Mouse (Mus musculus): ENCODE results near the gene P4htm. TPM values are rescaled to one million over a fixed set of nuclear protein-coding genes. Genes with fewer than 3 reads are reported as not detected.

P4htm gene
- polyA plus RNA-seq, 1 experiment from 2014 or later: 2.9 TPM

DNA sequence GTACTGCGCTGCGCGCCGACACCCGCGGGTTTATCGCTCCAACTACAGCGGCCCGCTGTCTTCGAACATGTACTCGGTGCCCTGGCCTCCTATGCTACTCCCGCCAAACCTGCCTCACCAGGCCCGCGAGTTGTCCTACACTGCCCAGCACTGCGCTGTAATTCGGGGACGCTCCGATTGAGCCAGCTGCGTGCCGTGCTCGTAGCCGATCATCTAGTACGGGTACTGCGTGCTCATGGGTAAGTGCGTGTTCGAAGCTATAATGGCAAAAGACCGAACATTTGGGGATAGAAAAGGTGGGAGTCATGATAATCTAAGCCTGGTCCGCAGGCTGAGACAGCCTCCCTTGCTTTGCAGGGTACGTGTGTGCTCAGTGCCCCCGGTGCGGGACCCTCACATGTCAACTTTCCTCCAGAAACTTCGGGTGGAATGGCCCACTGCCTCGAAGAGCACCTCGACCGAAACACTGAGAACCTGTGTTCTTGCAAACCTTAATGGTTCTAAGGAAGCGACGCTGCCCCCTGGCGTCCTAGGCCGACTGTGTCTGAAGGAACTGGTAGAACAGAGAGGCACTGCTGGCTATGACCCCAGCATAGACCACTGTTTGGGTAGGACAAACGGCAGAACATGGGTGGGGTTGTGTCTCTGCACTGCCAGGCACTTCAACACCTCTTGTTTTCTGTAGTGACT, 27.1 kb downstream of the P4htm start:
- H3K4me2 ChIP-seq (replicated peaks; ENCODE audit: low read depth): peak overlapping the region; percentile 98
- no peak for ATAC-seq
- under 1% methylated on average over 40 of the region's 40 CpGs for WGBS
- TF ChIP-seq CTCF (IDR thresholded peaks at IDR 0.05; ENCODE audit: low read depth): peak; percentile 86
- peaks cover 33% of the 10 kb centered on the region for H3K36me3 ChIP-seq (ENCODE audit: control insufficient read depth, insufficient read depth)
- H3K9ac ChIP-seq (ENCODE audit: low read depth, low read length): peak overlapping the region; percentile 45; the same call in 1 of the 2 replicates
- no peaks in the 10 kb centered on the region for H3K27me3 ChIP-seq (replicated peaks; ENCODE audit: control insufficient read depth, insufficient read depth, low read length)
- peak overlapping the region; percentile 42; the same call in 1 of the 2 replicates for H3K27ac ChIP-seq (ENCODE audit: low read depth, low read length)
- no peaks in the 10 kb centered on the region for H3K9me3 ChIP-seq (ENCODE audit: control insufficient read depth)
- peak overlapping the region; percentile 65 for H3K4me3 ChIP-seq (ENCODE audit: low read depth, low read length)
- H3K4me1 ChIP-seq (replicated peaks; ENCODE audit: control insufficient read depth, insufficient read depth, low read length): peaks cover 12% of the 10 kb centered on the region; the same call in 1 of the 2 replicates

DNA sequence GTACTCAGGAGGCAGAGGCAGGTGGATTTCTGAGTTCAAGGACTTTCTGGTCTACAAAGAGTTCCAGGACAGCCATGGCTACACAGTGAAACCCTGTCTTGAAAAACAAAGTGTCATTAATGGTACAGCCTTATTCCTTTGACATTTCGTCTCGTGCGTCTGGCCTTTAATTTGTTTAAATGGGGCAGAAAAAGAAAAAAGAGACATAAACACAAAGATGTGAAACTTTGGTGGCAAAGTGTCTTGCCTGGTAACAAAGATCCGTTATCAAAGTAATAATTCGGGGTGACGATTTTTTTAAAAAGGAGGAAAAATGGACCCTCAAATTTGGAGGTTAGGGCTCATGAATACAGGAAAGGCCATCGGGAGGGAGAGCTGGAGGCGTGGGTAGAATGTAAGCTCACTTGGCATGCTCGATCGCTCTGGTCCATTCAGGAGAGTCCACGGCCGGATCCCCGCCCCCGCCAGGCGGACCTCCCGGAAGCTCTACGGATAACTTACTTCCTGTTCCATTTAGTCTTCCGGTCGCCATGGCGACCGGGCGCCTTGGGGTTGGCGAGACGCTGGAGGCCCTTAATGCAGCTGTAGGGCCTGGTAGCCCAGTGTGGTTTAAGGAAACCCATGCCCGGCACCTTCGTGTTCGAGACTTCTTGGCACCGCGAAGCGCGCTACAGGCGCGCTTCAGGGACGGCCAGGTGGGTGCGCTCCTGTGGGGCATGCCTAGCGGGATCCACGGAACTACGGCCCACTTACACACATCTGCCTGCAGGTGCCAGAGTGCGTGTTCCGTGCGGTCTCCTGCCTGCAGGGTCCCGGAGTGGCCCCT, 27.9 kb downstream of the P4htm start, which contains the start of gene Dalrd3:
TSS of gene Dalrd3 (plus strand) at position 506 of the 826 bp plus-strand sequence.
- WGBS: 5% methylated on average over 42 of the region's 42 CpGs
- H3K4me3 ChIP-seq (ENCODE audit: low read depth, low read length): peak within 1 kb of the TSS; percentile 69
- peak within 1 kb of the TSS; percentile 91 for H3K27ac ChIP-seq (ENCODE audit: low read depth, low read length)
- H3K36me3 ChIP-seq (ENCODE audit: control insufficient read depth, insufficient read depth): peaks cover 29% of the 10 kb centered on the region
- peak within 1 kb of the TSS; percentile 45; the same call in 1 of the 2 replicates for H3K9ac ChIP-seq (ENCODE audit: low read depth, low read length)
- H3K27me3 ChIP-seq (replicated peaks; ENCODE audit: control insufficient read depth, insufficient read depth, low read length): no peaks in the 10 kb centered on the region
- H3K9me3 ChIP-seq (ENCODE audit: control insufficient read depth): no peaks in the 10 kb centered on the region
- no peak for TF ChIP-seq CTCF (IDR thresholded peaks at IDR 0.05; ENCODE audit: low read depth)
- peak within 1 kb of the TSS; percentile 98 for H3K4me2 ChIP-seq (replicated peaks; ENCODE audit: low read depth)
- ATAC-seq: peak; percentile 45
- H3K4me1 ChIP-seq (replicated peaks; ENCODE audit: control insufficient read depth, insufficient read depth, low read length): peaks cover 12% of the 10 kb centered on the region; the same call in 1 of the 2 replicates

DNA sequence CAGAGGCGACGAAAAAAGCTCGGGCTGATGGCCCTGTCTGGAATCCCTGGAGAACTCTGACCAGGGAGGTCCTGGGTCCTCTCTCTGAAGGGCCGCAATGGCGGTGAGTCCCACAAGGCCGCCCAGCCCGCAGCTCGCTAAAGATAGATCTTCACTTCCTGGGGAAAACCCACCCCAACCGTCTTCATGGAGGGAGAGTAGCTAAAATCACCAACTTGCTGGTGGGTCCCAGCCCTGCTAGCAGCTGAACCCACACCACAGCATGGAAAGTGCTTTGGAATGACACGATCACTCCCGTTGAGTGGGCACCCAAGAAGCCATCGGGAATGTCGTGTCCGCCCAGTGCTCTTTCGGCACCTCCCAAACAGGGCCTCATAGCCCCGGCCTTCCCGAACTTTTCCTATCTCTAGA, 29.0 kb downstream of the P4htm start:
- Histone ChIP-seq H3K4me2 (replicated peaks; ENCODE audit: low read depth) (peak overlapping the region; percentile 98), H3K27me3 (replicated peaks; ENCODE audit: control insufficient read depth, insufficient read depth, low read length) (no peaks in the 10 kb centered on the region), H3K4me1 (replicated peaks; ENCODE audit: control insufficient read depth, insufficient read depth, low read length) (peaks cover 12% of the 10 kb centered on the region; the same call in 1 of the 2 replicates), H3K27ac (ENCODE audit: low read depth, low read length) (peak overlapping the region; percentile 91), H3K36me3 (ENCODE audit: control insufficient read depth, insufficient read depth) (peaks cover 39% of the 10 kb centered on the region), H3K9me3 (ENCODE audit: control insufficient read depth) (no peaks in the 10 kb centered on the region), H3K4me3 (ENCODE audit: low read depth, low read length) (peak overlapping the region; percentile 69), H3K9ac (ENCODE audit: low read depth, low read length) (0 out of 2 replicates have a peak overlapping the region, but pooled peaks have one; percentile 72)
- TF ChIP-seq CTCF (IDR thresholded peaks at IDR 0.05; ENCODE audit: low read depth): no peak
- no peak for ATAC-seq
- 48% methylated on average over 17 of the region's 17 CpGs for WGBS

DNA sequence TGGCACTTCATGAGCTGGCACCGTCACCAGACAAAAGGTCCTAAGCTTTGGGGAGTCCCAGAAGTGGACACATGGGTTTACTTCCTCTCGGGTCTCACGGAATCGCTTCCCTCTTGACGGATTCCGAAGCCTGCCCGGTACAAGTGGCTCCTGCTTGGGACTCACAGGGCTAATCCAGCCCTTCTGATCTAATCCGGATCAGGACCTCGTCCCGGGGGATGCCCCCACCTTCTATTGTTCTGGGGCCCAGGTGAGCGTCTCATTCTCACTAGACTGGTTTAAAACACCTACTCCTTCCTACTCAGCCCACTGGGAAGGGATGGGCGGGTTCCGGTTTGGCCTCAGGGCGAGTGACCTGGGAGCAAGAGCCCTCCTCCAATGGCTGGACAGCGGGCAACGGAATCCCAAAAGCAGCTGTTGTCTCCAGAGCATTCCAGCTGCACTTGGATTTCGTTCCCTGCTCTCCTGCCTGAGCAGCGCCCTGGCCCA, 29.5 kb downstream of the P4htm start:
- WGBS: 8% methylated on average over 18 of the region's 18 CpGs
- peak overlapping the region; percentile 91 for H3K27ac ChIP-seq (ENCODE audit: low read depth, low read length)
- H3K9ac ChIP-seq (ENCODE audit: low read depth, low read length): peak overlapping the region; percentile 72
- TF ChIP-seq CTCF (IDR thresholded peaks at IDR 0.05; ENCODE audit: low read depth): no peak
- no peak for ATAC-seq
- H3K4me1 ChIP-seq (replicated peaks; ENCODE audit: control insufficient read depth, insufficient read depth, low read length): peaks cover 12% of the 10 kb centered on the region; the same call in 1 of the 2 replicates
- H3K27me3 ChIP-seq (replicated peaks; ENCODE audit: control insufficient read depth, insufficient read depth, low read length): no peaks in the 10 kb centered on the region
- peaks cover 36% of the 10 kb centered on the region for H3K36me3 ChIP-seq (ENCODE audit: control insufficient read depth, insufficient read depth)
- H3K4me3 ChIP-seq (ENCODE audit: low read depth, low read length): peak overlapping the region; percentile 69
- no peaks in the 10 kb centered on the region for H3K9me3 ChIP-seq (ENCODE audit: control insufficient read depth)
- H3K4me2 ChIP-seq (replicated peaks; ENCODE audit: low read depth): peak overlapping the region; percentile 98

DNA sequence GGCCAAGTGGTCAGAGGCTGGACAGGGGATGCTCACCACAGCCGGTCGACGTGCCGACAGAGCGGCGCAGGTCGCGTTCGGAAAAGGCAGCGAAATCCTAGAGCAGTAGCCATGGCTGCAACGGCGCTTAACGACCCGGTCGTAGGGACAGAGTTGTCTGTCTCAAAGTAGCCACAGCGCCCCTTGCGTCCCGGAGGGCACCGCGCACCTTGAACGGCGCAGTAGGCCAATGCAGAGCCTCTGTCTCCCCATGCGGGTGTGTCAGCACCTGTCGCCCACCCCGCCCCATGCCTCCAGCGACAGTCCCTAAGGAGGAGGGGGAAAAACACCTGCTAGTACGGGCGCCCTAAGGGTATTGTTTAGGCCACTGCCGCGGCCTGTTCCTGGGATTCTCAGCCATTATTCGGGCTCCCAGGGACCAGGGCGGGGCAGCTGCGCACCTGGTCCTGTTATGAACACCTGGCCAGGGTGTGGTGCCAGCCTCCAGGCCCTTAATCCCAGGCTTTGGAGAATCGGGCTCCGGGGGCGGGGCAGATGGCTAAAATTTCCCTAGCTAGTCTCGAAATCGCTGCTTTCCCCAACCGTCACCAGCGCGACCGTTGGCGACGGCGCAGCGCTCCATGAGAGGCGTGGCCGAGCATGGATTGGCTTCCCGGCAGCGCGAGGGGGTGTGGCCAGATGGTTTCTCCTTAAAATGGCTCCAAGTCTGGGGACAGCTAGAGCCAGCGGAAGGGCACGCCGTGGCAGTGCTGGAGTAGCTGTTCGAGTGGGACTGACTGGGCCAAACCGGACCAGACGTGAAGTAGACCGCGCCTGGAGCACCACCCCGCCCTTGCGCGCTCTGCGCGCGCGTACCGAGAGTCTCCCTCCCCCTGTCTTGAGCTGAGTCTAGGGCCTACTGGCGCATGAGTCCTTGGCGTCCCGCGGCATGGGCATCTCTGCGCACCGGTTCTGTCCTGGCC, 30.4 kb downstream of the P4htm start, which contains the start of gene Ndufaf3:
TSS of gene Ndufaf3 (minus strand) at position 620 of the 962 bp plus-strand sequence.
- Histone ChIP-seq H3K4me3 (ENCODE audit: low read depth, low read length) (peak within 1 kb of the TSS; percentile 69), H3K4me2 (replicated peaks; ENCODE audit: low read depth) (peak within 1 kb of the TSS; percentile 98), H3K27ac (ENCODE audit: low read depth, low read length) (peak within 1 kb of the TSS; percentile 91), H3K4me1 (replicated peaks; ENCODE audit: control insufficient read depth, insufficient read depth, low read length) (peaks cover 12% of the 10 kb centered on the region; the same call in 1 of the 2 replicates), H3K27me3 (replicated peaks; ENCODE audit: control insufficient read depth, insufficient read depth, low read length) (no peaks in the 10 kb centered on the region), H3K9ac (ENCODE audit: low read depth, low read length) (peak within 1 kb of the TSS; percentile 72), H3K36me3 (ENCODE audit: control insufficient read depth, insufficient read depth) (peaks cover 28% of the 10 kb centered on the region), H3K9me3 (ENCODE audit: control insufficient read depth) (no peaks in the 10 kb centered on the region)
- TF ChIP-seq CTCF (IDR thresholded peaks at IDR 0.05; ENCODE audit: low read depth): peak; percentile 97
- WGBS: under 1% methylated on average over 69 of the region's 73 CpGs
- ATAC-seq: peak; percentile 83

Data from intestine, postnatal 0 days (tissue).